Mouse (Mus musculus): Measurements from ENCODE around the gene Atp5mpl. TPM values are rescaled to one million over a fixed set of nuclear protein-coding genes. Genes with fewer than 3 reads are reported as not detected.

Gene Atp5mpl
- polyA plus RNA-seq, 1 experiment, result 21.8 TPM

- no peak for TF ChIP-seq GATA1 (IDR thresholded peaks at IDR 0.05; ENCODE audit: low read length)
Observed at GRCm38 (mm10) chr12:111970085-111970484, 3.3 kb upstream of the Atp5mpl start.

- no peak for TF ChIP-seq GATA1 (IDR thresholded peaks at IDR 0.05; ENCODE audit: low read length)
Observed at GRCm38 (mm10) chr12:111963339-111963738, 3.4 kb downstream of the Atp5mpl start.

DNA sequence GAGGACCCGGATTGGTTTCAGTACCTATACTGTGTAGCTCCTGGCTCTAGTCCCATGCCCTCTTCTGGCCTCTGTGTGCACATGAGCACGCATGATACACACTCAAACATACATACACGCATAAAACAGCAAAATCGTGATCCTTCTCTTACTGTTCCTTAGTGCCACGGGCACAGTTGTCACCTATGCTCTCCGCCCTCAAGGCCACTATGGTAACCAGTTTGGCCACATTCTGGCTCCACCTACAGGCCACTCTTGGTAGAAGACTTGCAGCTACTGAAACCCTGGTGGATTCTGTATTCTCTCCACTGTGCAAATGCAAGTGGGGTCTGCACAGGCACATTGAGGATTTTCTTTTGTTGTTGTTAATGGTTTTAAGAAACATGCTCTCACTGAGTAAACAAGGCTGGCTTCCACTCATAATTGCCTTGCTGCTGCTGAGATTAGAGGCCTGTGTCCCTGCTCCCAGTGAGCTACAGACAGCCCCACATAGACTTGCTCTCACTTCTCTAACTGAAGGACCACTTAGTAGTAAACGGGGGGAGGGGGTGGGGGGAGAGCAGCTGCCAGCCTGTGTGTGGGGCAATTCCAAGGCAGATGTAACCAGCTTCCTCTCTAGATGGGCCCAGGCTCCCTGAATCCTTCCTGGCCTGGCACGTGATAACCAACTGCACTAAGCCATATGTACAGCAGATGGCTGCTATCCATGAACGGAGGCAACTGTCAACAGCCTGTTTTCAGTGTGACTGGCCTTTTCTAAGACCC, 8.5 kb downstream of the Atp5mpl start:
- TF ChIP-seq GATA1 (IDR thresholded peaks at IDR 0.05; ENCODE audit: low read length), result no peak

DNA sequence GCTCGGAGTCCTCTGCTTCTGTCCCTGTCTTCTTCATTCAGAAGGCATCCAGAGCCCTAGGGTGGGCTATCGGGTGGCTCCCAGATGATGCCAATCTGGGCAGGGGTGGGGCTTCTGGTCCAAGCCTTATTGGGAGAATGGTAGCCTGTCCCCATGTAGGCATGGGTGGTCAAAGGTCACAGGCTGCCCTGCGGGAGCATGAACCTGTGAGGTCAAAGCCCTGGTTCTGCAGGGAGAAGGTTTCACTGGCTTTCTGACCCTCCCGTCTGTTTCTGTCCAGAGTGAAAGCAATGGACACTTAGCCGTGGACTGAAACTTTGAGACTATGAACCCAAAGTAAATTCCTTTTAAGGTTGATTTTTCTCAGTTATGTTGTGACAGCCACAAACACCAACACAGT, 10.6 kb downstream of the Atp5mpl start:
- no peak for TF ChIP-seq GATA1 (IDR thresholded peaks at IDR 0.05; ENCODE audit: low read length)

GRCm38 (mm10) chr12:111951701-111952100, 15.1 kb downstream of the Atp5mpl start:
- TF ChIP-seq GATA1 (IDR thresholded peaks at IDR 0.05; ENCODE audit: low read length), result no peak

DNA sequence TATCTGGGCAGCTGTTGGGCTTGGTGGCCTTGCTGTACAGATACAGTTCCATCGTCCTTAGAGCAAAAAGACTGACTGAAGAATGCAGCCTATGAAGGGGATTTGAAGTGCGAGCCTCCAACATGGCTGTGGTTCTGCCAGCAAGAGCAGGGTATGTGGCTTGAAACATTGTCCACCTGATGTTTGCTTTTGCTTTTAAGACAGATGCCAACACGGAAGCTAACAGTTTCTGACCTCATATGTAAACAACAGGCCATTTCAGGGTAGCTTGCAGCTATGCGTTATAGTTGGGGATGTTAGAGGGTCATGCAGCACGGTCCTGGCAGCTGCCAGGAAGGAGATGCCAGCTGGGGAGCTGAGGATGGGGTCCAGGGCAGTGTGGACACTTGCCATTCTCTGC, 16.3 kb downstream of the Atp5mpl start:
- no peak for TF ChIP-seq GATA1 (IDR thresholded peaks at IDR 0.05; ENCODE audit: low read length)

DNA sequence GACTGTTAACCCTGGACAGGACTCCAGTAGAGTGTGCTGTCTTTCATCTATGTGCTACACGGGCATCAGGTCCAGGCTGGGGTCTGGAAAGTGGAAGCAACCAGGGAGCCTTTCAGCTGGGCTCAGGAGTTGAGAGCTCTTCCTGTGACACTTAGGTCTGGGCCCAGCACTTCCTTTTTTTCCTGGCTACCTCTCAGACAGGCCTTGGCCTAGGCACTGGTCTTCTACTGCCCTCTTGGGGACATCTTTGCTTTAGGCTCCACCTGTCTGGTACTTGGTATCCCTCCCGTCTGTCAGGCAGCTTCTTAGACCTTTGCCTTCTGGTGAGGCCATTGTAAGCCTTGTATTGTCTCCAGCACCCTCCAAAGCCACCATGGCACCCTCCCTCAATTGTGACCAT, 20.1 kb downstream of the Atp5mpl start:
- no peak for TF ChIP-seq GATA1 (IDR thresholded peaks at IDR 0.05; ENCODE audit: low read length)

DNA sequence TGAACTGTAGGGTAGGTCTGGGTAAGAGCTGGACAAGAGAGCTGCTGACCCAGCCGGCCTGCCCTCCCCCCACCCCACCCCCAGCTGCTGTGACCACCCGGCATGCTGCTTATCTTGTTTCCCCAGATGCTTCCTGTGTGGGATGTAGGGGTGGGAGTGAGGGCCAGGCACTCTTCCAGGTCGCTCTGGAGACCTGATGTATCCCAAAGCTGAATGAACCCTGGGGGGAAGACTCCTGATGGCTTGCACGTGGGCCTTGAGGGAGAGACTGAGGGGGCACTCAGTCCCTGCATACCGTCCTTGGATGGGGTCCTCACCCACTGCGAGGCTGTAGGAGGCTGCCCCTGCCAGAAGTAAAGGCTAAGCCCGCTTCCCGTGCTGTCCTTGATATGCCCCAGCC, 21.7 kb downstream of the Atp5mpl start:
- no peak for TF ChIP-seq GATA1 (IDR thresholded peaks at IDR 0.05; ENCODE audit: low read length)

DNA sequence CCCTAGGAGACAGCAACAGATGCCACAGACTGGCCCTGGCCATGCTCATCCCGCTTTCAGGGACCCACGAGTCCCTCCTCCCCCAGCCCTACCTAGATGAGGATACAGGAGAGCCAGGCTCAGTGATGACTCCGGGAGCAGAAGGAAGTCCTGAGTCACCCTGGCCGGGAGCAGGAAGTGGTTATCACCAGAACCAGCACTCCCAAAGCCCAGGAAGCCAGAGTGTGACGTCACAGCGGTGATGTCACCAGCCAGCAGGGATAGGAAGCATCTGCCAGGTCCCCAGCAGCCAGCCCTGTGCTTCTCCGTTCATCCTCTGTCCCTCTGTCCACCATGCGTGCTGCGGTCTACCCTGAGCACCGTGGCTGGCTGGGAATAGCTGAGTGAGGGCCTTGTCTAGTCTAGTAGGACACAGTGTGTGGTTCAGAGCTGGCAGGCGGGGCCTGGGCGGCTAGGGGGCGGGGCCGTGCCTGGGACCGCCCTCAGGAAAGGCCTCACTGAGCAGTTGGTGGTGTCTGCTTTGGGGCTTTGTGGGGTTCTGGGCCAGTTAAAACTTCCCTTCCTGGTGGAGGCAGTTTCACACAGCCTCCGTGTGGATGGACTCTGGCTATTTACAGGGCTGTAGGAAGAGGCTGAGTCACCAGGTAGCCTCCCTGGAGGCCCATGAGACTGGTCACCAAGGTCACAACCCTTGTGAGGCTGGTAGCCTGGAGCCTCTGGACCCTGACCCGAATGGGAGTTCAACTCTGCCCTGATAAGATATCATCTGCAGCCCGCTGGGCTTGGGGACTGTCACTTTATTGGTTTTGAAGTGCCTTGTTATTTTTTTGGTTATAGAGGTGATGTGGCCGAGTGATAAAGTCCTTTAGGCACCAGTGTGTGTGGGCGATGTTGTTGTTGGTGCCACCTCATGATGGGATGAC, 22.5 kb downstream of the Atp5mpl start:
- TF ChIP-seq GATA1 (IDR thresholded peaks at IDR 0.05; ENCODE audit: low read length), result peak; percentile 70

DNA sequence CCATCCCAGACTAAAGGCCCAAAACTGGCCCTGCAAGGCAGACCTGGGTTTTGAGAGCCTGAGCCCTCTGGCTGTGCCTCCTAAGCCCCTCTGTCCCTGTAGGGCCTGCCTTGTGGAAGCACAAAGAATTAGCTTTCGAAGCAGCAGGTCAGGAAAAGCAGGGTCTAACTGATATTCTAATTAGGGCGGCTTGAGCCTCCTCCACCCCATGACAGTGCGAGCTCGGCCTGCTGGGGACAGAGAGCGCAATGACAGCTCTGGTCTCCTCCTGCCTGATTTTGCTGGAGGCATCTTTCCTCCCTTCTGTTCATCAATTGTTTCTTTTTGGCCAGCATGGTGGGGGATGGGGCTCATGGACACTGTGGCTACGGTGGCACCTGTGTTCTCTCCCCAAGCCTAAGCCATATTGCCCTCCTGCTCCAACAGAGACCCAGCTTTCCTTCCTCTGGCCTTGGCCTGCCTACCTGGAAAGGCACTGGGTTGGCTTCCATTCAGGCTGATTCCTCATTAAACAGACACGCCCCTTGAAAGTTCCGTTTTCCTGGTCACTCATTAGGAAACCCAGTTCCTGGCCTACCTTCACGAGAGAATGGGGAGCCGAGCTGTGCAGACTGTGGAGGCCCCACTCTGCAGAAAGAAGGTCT, 23.2 kb downstream of the Atp5mpl start:
- TF ChIP-seq GATA1 (IDR thresholded peaks at IDR 0.05; ENCODE audit: low read length), result no peak

GRCm38 (mm10) chr12:111938623-111939177, 28.1 kb downstream of the Atp5mpl start:
- no peak for TF ChIP-seq GATA1 (IDR thresholded peaks at IDR 0.05; ENCODE audit: low read length)

- no peak for TF ChIP-seq GATA1 (IDR thresholded peaks at IDR 0.05; ENCODE audit: low read length)
Observed at GRCm38 (mm10) chr12:111936706-111937550, 29.8 kb downstream of the Atp5mpl start.

- no peak for TF ChIP-seq GATA1 (IDR thresholded peaks at IDR 0.05; ENCODE audit: low read length)
Observed at GRCm38 (mm10) chr12:111933971-111934370, 32.8 kb downstream of the Atp5mpl start.

DNA sequence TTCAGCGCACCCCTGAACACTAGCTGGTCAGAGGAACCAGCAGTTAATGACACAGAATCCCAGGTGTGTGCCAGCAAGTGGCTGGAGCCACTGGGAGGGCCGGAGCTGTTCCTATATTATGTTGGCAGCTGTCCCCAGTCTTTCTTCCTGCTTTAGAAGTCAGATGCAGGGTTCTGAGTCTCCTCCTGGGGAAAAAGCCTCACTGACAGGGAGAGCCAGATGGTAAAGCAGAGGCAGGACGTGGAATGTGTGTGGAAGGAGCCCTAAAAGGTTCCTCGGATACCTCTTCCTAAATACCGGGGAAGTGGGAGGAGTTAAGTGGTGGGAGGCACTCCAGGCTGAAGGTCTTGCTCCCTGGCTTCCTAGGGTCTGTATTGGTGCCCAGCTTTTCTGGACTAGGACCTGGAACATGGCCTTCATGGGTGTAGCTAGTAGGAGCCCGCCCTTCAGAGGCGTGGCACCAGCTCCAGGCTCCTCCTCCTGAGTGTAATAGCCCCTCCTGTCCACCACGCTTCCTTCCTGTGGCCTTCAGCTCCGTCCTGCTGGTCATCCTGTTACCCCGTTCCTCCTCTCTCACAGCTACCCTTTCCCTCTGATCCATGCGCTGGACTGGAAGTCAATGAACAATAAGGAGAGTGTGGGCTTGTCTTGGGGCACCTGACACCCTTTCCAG, 33.6 kb downstream of the Atp5mpl start:
- no peak for TF ChIP-seq GATA1 (IDR thresholded peaks at IDR 0.05; ENCODE audit: low read length)

All from G1E-ER4 (cell line).